Mouse (Mus musculus) kidney, postnatal 25 days (tissue): ENCODE data around the gene Tmem140.

Source experiments
- DNase-seq, 2 experiments: peaks; one replicate each; pipeline ENCODE4 v3.0.0; 2021; ENCODE audit warnings: mixed read lengths in 2 of 2

Gene Tmem140

DNA sequence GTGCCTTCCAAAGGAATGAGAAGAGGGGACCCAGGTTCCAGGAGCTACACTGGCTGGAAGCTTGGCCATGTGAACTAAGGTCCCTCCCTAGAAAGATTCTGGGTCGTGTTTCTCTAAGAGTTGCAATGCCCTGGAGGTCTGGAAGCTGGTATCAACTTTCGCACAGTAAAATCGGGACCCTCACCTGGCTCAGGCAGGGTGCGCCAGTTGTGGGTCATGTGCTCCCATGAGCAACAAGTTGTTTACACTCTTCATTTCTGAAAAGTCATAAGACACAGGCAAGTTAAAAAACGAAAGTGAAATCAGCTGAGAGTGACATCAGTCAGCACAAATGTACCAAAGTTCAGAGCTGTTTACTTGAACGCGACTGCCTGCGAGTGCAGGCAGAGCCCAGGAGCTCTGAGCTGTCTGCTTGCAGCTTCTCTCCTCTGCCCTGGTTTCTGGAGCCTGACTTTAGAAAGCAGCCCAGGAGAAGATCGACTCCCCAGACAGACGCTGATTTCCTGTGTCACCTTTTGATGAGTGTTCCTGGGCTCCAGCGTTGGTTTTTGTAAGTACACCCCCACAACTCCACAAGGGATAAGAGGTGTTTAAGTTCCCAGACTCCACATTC lies at the start of gene Tmem140:
Tmem140 (plus strand) TSS at position 356 of the 613 bp plus-strand sequence.
- peak; percentile 60 to 72 for DNase-seq

DNA sequence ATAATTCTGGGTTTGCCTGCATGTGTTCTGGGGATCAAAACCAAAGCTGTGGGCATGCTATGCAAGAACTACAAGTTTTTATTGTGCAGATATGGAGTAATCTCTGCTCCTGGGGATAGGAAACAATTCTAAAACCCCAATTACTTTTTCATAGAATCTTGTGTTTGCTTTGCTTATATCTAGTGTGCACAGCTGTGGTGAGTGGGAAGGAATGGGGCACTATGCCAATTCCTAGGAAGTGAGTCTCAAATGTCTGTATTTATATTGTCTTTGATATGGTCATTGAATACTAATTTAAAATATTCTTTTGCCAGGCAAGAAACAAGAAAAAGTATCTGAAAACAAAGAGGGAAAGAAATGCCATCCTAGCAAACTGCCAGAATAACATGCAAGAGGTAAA lies 38.5 kb upstream of the Tmem140 start:
- DNase-seq: no peak

DNA sequence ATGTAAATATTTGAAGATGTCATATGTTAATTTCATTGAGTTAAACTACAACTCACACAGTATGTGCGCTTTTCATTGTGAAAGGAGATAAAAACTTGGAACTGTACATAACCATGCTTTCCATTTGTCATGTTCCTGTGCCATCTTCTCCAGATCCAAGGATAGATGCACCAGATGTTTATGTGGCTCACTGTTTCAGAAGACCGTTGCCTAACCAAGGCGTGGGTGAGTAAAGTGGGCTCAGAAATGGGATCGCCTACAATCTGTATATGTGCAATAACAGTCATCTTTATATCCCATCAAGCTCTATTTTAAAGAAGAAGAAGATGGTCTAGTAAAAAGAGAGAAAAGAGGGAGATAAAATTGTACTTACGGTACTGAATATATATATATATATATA lies 30.6 kb upstream of the Tmem140 start:
- no peak for DNase-seq

DNA sequence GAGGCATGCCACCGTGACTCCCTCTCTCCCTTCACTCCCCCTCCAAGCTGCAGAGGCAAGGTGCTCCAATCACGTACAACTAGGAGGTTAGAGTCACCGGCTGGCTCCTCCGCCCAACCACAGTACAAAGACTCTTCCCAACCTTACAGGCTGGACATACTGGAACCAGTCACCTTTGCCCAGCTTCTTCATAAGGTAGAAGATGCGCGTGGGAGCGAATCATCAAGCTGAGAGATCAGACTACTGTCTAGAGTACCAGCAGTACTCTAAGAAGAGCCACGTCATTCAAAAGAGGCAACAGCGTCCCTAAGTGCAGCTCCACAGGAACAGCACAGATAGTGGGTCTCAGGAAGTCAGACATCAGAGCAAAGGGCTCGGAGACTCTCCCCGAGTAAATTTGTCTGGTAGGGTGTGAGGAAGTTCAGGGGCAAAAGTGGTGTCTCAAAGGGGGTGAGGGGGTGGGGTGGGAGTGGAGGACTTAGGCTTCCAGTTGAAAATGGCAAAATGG lies 1.3 kb upstream of the Tmem140 start:
- no peak for DNase-seq

DNA sequence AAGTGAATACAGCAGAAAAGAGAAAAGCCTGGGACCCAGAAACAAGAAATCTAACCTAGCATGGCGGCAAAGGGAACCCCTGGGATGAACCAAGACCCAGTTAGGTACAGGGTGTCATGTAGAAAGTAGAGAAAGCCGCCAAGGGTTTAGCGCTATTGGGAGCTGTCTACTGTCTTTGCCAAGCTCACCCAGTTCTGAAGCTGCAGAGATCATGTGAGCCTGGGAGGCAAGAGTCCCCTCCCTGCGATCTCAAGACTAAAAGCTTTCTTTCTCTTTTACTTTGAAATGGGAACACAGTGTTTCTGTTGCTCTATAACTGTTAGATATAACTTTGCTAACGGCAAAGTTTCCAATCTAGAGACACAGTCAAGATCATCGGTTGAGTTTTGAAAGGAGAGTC lies 565 bp upstream of the Tmem140 start:
- DNase-seq: peak; percentile 55 to 72

DNA sequence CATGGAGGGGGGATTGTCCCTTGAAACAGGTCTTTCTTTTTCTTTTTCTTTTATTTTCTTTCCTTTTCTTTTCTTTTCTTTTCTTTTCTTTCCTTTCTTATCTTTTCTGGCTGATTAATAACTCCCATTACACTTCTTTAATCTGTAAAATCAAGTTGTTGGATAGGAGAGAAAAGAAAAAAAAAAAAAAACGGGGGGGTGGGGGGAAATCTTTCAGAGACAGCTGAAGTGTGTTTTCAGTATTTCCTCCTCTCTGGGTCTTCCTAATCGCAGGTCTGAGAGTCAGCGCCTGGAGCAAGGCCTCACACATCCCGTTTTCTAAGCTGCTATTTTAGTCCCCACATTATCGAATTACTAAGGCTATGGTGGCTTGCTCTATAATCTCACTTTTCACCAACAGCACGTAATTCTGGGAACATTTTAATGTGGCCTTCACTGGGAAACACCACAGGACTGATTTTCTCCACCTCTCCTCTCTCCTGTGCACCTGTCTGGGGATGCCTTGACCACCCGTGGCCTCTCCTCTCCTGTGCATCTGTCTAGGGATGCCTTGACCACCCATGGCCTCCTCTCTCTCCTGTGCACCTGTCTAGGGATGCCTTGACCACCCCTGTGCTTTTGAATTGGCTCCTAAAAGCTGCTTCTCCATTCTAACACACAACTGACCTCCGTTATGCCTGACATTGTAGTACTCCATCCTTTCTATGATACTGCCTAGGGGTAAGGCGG lies 1.0 kb downstream of the Tmem140 start:
- DNase-seq: no peak

DNA sequence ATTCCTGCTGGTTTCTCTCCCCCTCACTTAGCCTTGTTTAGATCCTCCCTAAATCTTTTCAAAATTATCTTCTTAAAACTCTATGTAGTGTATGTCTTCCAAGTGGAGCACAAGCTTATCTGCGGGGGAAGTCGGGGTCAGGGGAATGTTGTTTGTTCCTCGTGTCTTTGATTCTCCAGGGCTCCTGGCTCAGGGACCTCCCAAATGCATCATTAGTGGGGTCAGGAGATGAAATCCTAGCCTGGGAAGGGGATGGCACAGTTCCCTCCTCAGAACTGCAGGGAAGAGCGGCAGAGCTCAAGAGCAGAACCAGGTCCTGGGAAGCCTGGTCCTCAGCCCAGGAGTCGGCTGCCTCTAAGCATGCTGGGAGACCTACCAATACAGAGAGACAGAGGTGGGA lies 2.3 kb downstream of the Tmem140 start:
- peak; percentile 43 to 63 for DNase-seq

DNA sequence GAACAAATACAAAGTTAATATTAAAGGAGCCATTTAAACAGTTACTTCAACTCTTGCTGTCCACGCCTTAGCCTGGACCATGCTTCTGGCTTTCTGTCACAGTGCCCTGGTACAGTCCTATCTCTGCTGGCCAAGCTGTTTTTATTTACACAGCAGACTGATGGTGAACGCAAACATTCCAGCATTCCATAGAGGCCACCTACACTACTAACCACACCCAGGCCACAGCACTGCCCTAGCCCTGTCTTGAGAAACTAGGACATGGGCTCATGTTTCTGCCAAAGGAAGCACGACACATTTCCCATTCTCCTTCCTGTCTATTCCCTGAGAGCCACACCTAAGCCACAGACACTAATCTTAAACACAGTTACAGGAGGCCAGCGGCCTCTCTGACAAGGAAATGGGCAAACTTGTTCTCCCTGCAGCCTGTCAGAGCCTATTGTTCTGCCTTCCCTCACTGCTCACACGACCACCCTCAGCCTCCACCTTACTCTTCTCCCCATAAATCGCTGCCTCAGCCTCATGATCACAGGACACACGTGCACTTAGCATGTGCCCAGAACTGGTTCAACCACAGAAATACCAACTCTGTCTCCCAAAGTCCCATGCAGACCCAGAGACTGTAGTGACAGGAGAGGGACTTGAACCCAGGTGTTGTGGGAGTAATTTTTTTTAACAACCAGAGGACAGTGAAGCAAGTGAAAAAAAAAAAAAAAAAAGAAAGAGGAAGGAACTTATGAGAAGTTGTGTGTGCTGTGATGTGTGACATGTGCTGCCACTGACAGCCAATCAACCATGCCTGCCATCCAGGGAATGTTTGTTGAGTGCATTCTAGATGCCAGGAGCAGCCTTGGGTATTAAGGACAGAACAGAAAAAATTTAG lies 3.0 kb downstream of the Tmem140 start:
- DNase-seq: peak; percentile 56 to 76

DNA sequence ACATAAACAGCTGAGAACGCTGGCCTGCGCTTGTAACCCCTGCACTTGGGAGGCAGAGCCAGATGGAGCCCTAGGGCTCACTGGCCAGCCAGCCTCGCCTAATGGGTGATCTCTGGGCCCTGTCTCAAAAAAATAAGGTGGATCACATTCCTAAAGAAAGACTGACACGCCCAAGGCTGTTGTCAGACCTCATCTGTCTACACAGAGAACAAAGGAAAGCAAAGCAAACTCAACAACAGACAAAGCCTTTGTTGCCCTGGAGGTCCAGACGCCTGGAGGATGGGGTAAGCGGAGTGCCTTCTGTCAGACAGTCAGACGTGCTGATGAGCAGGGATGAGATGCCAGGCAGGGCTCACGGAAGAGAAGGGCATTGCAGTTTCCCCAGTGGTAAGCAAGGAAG lies 3.8 kb downstream of the Tmem140 start:
- no peak for DNase-seq

DNA sequence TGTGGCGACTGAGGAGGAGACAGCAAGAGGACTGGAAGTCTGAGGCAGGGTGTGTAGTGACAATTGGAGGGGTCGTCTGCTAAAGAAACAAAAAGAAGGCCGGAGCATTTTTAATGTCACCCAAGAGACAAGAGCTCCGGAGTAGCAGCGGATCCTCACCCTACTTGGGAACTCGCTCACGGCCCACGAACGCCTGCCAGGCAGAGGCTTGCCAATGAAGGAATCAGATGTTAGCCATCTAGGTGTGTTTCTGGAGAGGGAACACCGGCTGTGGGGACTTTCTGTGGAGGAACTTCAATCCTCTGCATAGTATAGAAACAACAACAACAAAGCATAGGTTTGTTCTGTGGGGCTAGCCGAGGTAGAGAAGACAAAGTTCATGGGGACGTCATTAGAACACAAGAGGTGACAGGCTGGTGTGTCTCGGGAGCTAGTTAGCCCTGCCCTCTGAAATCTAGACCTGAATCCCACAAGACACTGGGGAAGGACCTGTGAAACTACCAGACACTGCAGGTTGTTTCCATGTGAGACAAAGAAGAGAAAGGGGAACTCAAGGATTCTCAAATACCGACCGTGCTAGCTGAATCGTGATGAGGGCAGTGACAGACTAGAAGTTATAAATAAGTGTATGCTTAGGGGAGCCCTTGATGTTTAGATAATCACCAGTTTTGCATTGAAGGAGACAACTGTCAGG lies 4.5 kb downstream of the Tmem140 start:
- DNase-seq: no peak

DNA sequence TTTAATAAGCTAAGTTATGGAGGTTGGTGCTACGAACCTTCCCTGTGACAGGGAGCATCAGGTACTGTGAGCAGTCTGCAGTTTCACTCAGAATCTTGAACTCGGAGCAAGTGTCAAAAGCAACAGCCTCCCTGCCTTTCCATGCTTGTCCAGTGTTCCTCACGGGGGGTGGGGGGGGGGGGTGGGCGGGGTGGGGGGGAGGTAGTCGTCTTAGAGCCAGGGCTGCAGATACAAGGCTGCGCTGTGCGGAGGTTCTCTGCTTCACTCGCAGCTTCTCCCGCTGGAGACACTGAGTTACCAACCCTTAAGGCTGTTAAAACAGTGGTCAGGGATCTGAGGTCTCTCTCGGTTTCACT lies 5.0 kb downstream of the Tmem140 start:
- no peak for DNase-seq

DNA sequence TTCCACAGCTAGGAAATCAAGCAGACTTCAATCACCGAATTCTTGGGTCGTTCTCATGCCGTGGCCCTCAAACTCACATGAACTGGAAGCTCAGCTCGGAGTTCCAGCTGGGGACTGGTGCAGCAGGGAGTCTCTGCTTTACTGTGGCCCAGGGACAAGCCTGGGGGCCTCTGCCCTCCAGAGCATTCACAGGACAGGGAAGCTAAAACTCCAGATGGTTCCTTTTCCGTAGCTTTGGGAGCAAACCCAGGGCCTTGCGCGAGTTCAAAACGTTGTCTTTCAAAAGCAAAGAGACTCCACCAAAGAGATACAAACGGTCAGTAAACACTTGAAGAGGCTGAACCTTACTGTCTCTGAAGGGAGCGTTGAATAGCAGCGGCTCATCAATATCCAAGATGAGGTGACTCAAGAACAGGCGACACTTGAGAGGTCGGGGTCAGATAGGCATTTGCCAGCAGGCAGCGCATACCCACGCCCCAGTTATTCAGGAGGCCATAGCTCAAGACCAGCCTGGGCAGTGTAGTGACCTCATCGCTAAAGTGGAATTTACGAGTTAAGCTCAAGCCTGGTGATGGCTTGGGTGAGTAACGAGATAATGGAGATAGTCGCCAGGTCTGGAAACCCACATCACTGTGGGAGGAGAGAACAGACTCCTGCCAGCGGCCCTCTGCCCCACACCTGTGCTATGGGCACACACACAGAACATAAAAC lies 5.7 kb downstream of the Tmem140 start:
- DNase-seq: peak in 1 of 2 experiments; percentile 35

DNA sequence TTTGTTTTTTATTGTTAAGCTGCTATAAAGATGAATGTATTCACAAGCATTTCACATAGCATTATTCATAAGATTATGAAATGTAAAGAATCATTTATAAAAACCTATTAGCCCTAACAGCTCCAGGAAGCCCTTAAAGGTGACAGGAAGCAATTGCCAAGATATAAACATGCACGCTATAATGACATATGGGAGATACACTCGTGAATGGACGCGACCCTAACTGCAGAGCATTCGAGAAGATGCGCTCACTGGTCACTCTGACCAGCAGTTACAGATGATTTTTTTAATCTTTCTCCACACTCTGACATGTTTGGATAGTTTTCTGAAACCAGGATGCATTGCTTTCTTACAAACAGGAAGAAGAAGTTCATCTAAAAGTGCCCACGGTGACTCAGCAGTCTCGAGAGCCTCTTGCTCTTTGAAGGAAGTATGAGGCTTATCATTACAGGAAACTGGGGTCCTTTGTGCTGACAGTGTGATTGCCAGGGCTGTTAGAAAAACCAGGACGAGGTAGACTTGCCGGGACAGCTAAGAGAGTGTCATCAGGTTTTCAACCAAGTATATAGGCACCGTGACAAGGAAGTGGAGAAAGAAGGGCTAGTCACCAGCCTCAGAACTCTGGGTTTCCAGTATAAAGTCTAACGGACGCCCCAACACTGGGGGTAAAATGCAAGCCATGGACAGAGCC lies 6.4 kb downstream of the Tmem140 start:
- DNase-seq: peak; percentile 52 to 64

DNA sequence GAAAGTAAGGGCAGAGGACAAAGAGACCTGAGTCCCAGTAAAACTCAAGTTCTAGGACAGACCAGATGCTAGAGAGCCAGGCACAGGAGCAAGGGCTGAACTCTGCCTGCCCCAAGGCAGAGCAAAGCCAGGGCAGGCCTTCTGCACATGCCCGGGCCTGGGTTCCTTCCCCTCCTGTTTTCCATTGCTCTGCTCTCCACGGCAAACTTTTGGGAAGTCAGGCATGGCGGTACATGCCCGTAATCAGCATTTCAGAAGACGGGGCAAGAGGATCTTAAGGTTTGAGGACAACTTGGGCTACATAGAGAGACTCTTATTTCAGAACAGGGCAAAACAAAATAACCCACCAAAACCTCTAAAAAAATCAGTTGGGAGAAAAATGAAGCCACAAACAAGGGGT lies 7.2 kb downstream of the Tmem140 start:
- no peak for DNase-seq

DNA sequence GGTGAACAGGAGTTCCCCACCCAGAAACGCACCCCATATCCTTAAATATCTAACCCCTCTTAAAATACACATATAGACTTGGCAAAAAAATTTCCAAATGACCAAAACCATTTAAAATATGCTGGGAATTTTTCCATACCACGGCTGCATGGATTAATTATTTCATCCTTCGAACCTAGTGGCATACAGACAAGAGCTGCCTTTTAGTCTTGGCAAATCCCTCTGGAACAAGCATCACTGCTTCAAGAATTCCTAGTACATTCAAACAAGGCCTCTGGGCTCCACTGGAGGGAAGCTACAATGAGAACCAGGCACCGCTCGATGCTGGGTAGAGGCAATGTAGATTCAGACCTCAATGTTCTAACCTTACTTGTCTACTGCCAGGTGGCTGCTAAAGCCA lies 7.8 kb downstream of the Tmem140 start:
- DNase-seq: no peak

DNA sequence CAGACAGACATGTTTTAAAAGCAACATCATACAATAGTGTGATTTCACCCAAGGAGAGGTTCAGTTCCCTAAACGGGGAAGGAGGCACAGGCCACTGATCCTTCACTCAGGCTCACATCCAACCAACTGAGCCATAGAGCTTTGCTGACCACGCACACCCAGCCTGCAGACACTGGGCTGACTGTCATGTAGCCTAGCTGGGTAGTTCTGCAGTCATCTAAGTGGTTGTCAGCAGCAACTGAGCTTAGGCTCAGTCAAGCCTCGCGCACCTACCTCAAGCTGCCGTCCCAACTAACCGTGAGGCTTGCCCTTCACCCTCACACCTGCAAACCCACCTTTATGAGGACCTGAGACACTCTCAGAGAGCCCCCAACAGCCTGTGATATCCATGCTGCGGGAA lies 9.0 kb downstream of the Tmem140 start:
- no peak for DNase-seq

DNA sequence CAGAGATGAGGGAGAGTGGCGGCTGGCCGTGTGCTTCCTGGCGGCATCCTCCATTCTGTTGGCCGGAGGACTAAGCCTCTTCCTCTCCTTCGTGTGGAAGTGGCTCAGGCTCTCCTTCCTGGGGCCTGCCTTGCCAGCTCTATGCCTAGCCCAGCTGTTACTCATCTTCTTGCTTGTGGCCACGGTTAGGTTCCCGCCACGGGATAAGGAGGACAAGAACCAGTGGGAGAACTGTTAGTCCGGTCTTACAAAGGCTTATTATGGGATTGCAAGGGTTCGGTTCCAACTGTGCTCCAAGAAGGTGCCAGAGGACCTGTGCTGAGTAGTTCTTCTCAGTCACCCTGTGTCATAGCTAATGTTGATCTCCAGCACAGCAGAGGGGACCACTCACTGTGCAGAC lies 9.9 kb downstream of the Tmem140 start:
- no peak for DNase-seq

DNA sequence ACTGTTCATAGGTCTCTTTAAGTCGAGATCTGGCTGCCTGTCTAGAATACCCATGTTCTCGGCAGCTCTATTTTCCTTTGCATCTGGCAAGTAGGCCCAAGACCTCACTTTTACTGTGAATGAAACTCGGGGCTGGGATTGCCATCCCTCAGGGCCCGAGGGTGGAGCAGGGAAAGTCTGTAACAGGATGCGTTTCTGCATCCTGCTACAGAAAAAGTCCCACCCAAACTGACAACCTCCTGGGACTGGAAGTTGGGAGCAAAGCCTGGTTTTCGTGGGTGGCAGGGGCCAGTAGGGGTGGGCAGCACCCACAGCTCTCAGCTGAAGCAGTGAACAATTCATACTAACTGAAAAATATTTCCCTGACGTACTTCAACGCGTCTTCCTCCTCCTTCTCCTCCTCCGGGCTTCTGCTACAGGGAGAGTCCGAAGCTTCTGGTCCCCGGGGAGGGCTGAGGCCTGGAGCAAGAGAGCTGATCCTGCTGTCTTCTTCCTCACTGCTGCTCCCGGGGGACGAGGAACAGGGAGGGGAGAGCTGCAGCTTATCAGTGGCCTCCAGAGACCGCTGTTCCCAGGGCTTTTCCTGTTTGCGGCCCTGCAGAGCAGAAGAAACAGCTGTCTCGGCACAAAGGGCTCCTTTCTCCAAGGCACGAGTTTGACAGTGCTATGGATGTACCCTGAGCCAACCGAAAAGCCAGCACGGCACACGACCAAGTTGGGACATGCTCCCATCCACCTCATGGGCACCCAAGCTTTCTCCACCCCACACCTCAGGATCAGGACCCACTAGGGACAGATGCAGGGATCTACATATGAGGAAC lies 11.4 kb downstream of the Tmem140 start:
- peak; percentile 81 to 93 for DNase-seq

DNA sequence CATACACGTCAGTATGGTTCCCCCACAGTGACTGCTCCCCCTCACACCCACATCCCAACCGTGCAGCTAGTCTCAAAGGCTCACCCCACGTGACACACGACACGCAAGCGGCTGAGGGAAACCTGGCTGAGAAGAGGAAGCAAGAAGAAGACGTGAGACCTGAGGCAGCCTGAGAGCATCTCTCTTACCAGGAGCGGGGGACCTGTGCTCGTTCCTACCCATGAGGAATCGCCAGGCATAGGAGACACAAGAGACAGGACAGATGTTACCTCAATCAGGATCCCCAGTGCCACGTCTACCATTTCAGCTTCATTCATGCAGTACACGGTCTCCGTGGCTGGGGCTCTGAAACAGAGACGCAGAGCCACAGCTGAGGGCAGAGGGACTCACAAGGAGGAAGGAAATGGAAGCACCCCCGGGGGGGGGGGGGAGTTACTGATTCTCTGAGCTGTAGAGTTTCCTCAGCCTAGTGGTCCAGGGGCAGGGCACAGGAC lies 12.4 kb downstream of the Tmem140 start:
- peak; percentile 43 to 56 for DNase-seq
